Mouse (Mus musculus) gastrocnemius, postnatal 36 days (tissue): ENCODE measurements around the gene Nme9. TPM values are rescaled to one million over a fixed set of nuclear protein-coding genes. Genes with fewer than 3 reads are reported as not detected.

Source experiments
- DNase-seq, 2 experiments: peaks; one replicate each; pipeline ENCODE4 v3.0.0; 2022
- intact Hi-C: fragments of 180-260 bp; cut with DNase I; formaldehyde crosslinking; loops from one replicate; pipeline ENCODE4 v1.15.1; 2025
- total RNA-seq, 2 experiments: library from RNA; stranded (reverse); gene quantifications; 2 replicates each; pipeline ENCODE4 v1.2.3; 2021

Nme9 gene
- total RNA-seq, 2 experiments from 2014 or later = not detected

- peak; percentile 78 to 80 for DNase-seq
- intact Hi-C loops = loop anchor here (5.0 kb wide), 1 partner anchor 34 kb away; no protein-coding TSS in a partner anchor
Measured at GRCm38 (mm10) chr9:99436182-99437030, 14.9 kb upstream of the Nme9 start.

GRCm38 (mm10) chr9:99437031-99437764 is 14.1 kb upstream of the Nme9 start, which contains the start of gene Mras:
Gene Mras, minus strand, starts transcription at chr9:99437381.
- DNase-seq = no peak
- intact Hi-C loops = loop anchor here (5.0 kb wide), 1 partner anchor 35 kb away; no protein-coding TSS in a partner anchor

DNA sequence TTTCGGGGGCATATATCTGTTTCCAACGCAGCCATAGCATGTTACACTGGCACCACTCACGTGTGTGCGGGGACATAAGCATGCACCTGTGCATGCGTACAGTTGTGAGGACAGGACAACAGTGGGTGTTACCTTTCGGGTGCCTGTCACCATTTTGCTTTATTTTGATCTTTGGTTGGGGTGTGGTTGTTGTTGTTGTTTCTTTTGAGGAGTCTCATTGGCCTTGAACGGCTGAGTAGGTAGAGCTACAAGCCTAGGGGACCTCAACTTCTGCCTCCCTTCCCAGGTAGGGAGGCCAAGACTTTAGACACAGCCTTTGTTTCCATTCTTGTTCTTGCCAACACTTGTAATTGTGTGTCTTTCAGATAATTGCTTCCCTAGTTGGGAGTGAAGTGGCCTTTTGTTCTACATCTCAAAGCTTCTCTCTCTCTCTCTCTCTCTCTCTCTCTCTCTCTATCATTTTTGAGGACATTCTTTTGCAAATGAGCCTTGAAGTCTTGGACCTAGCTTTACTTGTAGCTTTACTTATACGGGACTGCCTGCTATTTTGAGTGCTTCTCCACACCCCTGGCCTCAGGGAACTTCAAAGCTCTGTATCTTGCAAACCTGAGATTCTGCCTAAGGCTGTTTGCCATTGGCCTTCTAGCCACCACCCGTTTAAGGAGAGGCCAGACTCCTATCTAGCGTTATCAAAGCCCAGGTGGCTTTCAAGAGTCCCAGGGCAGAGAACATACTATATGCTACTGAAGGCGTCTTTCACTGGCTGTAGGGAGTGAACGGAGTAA is 13.3 kb upstream of the Nme9 start:
- no peak for DNase-seq
- intact Hi-C loops = loop anchor here (5.0 kb wide), 1 partner anchor 36 kb away; no protein-coding TSS in a partner anchor

GRCm38 (mm10) chr9:99439064-99439463 is 12.2 kb upstream of the Nme9 start:
- intact Hi-C loops = loop anchor here (5.0 kb wide), 1 partner anchor 37 kb away; no protein-coding TSS in a partner anchor
- DNase-seq = no peak

DNA sequence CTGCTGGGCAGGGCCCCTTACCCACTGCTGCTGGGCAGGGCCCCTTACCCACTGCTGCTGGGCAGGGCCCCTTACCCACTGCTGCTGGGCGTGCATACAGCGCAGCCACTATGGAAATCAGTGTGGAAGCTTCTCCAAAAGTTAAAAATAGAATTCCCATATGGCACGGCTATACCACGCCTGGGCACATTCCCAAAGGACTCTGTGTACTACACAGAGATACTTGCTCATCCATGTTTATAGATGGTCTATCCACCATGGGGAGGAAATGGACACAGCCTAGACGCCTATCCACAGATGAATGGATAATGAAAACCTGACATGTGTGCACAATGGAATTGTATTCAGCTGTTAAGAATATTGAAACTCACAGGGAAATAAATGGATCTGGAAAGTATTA is 10.3 kb upstream of the Nme9 start:
- no peak for DNase-seq
- intact Hi-C loops = loop anchor here (10.0 kb wide), 1 partner anchor 196 kb away; the partner anchor contains the start of gene Cep70

DNA sequence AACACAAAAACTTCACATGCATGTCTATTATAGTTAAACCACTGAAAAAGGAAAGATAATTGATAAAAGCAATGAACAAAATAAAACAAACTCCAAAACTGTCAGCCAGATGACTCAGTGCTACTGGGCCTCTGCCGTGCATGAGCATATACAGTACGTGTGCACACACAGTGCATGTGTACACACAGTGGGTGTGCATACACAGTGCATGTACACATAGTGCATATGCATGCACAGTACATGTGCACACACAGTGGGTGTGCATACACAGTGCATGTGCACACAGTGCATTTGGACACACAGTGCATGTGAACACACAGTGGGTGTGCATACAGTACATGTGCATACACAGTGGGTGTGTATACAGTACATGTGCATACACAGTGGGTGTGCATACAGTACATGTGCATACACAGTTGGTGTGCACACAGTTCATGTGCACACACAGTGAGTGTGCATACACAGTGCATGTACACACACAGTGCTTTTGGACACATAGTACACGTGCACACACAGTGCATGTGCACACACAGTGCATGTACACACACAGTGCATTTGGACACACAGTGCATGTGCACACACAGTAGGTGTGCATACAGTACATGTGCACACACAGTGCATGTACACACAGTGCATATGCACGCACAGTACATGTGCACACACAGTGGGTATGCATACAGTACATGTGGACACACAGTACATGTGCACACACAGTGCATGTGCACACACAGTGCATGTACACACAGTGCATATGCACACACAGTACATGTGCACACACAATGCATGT is 9.4 kb upstream of the Nme9 start:
- intact Hi-C loops = loop anchor here (10.0 kb wide), 1 partner anchor 197 kb away; the partner anchor contains the start of gene Cep70
- no peak for DNase-seq

DNA sequence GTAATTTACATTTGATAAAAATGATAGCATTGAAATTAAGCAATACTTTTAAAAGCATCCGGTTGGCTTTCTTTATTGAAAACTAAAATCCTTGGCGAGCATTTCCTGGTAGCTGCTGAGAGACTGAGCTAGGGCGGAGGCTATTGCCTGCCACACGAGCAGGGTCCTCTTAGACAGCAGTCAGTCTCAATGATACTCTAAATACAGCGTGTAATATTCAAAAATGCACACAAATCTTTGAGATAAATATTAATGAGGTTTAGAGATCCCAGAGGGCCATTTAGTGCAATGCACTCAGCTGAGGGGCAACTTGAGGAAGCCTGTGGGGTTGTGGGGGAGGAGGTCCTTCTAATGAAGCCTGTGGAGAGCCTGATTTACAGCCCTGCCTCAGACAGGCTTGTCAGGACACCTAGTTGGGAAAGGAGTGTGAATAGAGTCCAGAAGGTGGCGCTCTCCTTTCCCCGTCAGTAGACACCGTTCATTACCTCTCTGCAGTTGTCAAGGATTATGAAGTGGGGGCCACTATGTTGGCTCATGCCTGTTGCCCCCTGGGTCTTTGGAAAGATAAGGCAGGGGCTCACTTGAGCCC is 6.6 kb upstream of the Nme9 start:
- intact Hi-C loops = loop anchor here (10.0 kb wide), 1 partner anchor 200 kb away; the partner anchor contains the start of gene Cep70
- no peak for DNase-seq

GRCm38 (mm10) chr9:99446259-99446658 is 5.0 kb upstream of the Nme9 start:
- intact Hi-C loops = loop anchor here (10.0 kb wide), 1 partner anchor 201 kb away; the partner anchor contains the start of gene Cep70
- no peak for DNase-seq

DNA sequence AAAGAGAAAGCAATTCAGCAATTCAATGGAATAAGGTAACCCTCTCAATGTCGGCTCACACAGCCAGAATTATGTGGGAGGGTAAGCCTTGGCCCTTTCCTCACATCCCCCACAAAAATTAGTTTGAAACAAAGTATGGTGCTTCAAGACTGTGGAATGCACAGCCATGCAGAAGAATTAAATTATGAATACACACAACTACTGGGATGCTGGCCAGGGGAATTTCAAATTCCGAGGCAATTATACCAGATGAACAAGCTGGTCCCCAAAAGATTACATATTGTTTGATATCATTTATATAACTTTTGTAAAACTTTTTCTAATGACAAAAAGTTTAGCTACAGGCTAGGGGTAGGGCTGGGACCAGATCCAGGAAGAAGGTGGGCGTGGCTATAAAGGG is 4.0 kb upstream of the Nme9 start:
- intact Hi-C loops = loop anchor here (10.0 kb wide), 1 partner anchor 203 kb away; the partner anchor contains the start of gene Cep70
- DNase-seq = no peak

- intact Hi-C loops = loop anchor here (2.0 to 10.0 kb wide), 2 partner anchors 111 to 205 kb away; partner anchors contain the start of gene Cep70
- no peak for DNase-seq
Measured at GRCm38 (mm10) chr9:99449886-99450647, 1.2 kb upstream of the Nme9 start.

DNA sequence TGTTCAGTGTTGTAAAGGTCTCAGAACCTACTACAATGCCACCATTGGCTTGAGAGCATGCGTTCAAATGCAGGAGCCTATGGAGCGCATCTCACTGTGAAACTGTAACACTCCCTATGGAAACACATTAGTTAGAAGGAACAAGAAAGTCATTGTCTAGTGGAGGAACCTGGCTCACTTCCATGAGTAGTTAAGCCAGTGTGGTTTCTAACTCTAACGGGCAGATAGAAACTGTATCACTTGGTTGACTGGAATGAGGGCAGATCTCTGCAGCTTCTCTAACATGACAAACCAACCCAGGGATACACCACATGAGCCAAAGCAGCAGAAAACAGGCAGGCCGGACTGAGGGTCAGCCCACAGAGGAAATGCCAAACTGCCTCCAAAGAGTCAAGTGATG is 2.9 kb downstream of the Nme9 start:
- intact Hi-C loops = no loop called here
- DNase-seq = no peak

GRCm38 (mm10) chr9:99458529-99459208 is 7.4 kb downstream of the Nme9 start:
- intact Hi-C loops = loop anchor here (5.0 kb wide), 1 partner anchor 396 kb away; no protein-coding TSS in a partner anchor
- DNase-seq = peak in 1 of 2 experiments; percentile 24

GRCm38 (mm10) chr9:99459730-99460129 is 8.5 kb downstream of the Nme9 start:
- DNase-seq = no peak
- intact Hi-C loops = loop anchor here (5.0 kb wide), 2 partner anchors 123 to 397 kb away; no protein-coding TSS in a partner anchor

DNA sequence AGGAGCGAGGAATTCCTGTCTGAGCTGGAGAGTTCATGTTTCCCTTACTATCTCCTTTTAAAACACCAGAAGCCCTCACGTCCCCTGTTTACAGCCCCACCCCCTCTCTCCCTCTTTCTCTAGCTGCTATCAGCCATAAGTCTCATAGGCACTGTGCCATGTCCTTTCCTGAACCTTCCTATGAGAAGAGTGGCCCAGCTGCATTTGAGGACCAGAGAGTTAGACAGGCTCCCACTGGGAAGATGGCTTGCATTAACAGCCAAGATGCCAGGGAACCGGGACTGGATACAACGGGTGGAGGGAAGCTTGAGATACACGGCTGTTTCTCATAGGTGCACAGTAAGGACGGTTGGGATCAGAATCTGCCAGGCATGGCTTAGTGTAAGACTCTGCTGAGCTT is 13.6 kb downstream of the Nme9 start:
- intact Hi-C loops = loop anchor here (5.0 kb wide), 2 partner anchors 117 to 192 kb away; no protein-coding TSS in a partner anchor

GRCm38 (mm10) chr9:99468572-99468971 is 17.3 kb downstream of the Nme9 start:
- intact Hi-C loops = loop anchor here (5.0 kb wide), 1 partner anchor 189 kb away; no protein-coding TSS in a partner anchor
- DNase-seq = no peak

More for the DNA sequence above, 13.6 kb downstream of the Nme9 start:
- no peak for DNase-seq

DNA sequence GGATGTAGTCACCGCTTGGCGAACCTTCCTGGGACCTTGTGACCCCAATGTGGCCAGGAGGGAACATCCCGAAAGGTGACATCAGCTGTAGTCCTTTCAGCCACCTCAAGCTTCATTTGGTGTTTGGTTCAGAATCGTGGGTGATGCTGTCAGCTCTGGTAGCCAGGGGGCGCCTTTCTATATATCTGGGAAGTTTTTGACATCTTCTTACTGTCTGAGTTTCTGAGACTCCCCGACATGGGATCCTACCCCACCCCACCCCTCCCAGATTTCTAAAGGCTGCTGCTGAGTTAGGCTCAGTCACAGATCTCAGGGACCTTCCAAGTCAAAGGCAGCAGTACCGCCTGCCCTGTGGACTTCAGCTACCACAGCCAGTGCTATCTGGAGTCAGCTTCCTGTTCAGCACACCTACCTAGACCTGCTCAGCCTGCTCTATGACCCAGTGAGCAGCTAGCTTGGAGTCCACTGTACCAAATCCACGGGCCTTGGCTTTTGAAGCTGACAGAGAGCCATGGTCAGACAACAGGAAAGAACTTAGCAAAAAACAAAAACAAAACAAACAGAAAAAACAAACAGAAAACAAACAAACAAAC is 18.5 kb downstream of the Nme9 start:
- DNase-seq = no peak
- intact Hi-C loops = loop anchor here (5.0 kb wide), 1 partner anchor 188 kb away; no protein-coding TSS in a partner anchor
